Mouse (Mus musculus) megakaryocyte progenitor cell, adult 5-6 weeks (primary cell): ENCODE results near the gene Igf2bp1. TPM values are rescaled to one million over a fixed set of nuclear protein-coding genes. Genes with fewer than 3 reads are reported as not detected.

Source experiments
- ATAC-seq: replicated peaks from 2 replicates; pipeline ENCODE4 v1.8.0; 2016; ENCODE audit warnings: mild to moderate bottlenecking, moderate TSS enrichment, inconsistent platforms; ENCODE audit not compliant: poor library complexity
- total RNA-seq, 2 experiments: library from RNA; stranded (forward) in 1 of 2; stranded (reverse) in 1 of 2; fragments of 157-497, 149-512 nt in 1 of 2; fragments of 200-1000 nt in 1 of 2; gene quantifications; 2 replicates each; pipeline versions ENCODE4 v1.2.3 to v1.2.4; 2015 to 2017

Gene Igf2bp1
- total RNA-seq (2015), result not detected in 2 replicates
- total RNA-seq (2017), result not detected in 2 replicates

DNA sequence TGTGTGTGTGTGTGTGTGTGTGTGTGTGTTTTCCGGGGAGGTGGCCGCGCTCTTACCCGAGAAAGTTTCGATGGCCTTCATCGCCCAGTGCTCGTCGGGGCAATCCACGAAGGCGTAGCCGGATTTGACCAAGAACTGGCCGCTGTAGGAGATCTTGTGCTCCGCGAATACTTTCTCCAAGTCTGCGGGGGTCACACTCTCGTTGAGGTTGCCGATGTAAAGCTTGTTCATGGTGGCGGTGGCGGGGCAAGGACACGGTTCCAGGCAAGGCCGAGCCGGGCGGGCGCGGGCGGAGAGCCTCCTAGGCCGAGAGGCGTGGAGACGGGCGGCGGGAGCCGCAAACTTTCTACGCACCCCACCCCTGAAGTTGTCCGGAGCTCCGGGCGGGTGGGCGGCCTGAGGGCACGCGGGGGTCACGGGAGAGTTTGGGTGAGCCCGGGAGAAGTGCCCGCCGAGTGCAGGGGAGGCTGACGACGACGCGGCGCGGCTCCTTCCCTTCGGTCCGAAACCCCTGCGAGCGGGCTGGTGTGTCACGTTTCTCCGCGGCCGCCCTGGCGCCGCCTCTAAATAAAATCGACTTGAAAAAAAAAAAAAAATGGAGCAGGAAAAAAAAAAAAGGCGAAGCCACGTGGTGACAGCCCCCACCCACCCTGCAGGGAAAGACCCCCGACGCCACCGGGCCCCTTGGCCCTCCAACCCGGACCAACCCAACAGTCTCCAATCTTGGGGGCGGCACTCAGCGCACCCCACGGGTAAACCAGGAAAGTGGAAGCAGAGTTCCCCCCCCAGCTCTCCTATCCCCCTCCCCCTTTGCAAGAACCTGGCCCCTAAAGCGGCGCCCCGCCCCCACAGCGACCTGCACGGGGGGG is at the start of gene Igf2bp1:
Gene Igf2bp1, minus strand, starts transcription at position 538 of the 869 bp plus-strand sequence.
- ATAC-seq, result no peak

DNA sequence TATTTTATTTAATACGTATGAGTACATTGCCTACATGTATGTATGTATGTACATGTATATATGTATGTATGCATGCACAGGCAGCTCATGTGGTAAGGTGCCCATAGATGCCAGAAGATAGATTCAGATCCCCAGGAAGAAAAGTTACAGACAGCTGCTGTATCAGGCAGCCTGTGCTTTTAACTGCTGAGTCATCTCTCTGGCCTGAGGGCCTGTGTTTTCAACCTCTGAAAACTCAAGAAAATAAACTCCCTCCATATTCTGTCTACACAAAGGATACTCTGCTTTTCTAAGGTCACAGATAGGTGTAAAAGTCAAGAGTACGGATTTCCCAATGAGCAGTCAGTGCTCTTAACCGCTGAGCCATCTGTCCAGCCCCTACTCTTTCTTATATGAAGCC is 45.1 kb upstream of the Igf2bp1 start:
- no peak for ATAC-seq

DNA sequence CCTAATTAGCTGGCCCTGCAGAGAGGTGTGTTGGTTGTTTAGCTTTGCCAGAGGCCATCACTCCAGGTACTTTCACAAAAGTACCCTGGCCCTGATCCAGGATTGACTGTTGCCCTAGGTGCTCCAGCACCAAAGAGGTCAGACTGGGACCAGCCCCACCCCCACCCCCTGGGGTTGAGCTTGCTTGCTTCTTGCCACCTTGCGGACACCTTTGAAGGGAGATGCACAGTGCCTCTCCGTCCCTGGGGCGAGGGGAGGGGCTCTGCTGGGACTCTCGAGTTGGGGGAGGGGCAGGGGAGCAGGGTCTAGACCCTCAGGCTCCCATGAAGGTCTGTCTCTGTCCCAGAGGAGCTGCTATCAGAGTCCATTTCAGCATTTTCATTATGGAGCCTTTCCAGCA is 44.2 kb upstream of the Igf2bp1 start:
- no peak for ATAC-seq

DNA sequence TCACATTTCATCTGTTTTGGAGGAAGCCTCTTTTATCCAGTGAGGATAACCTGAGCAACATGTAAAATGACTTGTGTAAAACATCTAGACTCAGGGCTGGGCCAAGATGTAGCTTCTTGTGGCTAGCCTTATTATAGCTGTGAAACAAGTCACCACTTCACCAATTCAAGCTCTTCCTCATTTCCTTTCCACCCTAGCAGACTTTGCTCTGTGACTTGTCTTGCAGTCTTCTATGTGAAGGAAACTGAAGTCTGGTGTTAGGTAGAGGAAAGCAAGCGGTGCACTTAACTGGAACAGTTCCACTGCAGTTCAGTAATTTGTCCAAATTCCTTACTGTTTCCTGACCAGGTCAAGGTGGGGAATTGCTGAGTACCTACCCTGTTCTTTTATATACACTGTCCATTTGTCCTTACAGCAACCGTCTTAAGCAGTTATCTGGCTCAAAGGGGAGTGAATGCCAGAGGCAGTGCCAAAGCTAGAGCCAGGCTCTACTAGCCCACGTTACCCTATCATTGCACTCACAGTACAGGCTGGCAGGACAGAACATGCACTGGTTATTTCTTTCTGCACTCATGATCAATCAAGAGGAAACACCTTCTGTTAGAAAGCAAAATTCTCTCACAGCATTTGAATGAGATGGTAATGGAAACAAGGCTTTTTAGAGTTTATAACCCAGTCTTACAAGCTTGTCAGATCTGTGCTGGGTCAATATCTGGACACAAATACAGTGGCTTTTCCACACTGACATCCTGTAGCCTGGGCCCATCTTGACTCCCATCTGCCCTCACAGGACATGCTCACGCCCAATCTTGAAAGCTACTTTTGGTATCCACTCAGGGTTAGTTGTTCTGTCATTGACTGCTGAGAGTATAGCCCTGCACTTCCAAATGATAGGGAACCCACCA is 42.0 kb upstream of the Igf2bp1 start:
- no peak for ATAC-seq

DNA sequence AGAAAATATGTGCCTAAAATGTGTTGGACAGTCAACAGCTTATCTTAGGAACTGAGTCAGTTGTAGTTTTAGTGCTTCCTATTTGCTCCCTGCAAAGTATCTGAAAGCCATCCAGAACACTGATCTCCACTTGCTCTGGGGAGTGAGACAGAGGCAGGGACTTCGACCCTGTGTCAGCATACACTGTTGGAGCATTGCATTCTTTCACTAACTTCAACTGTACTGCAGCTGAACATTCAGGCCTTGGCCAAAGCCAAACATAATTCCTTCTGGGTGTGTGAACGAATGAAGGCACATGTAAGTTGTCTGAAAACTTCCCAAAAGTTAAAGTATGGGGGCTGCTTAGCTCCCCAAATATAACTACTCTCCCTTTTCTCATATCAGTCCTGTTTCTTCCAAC is 41.1 kb upstream of the Igf2bp1 start:
- ATAC-seq, result no peak

DNA sequence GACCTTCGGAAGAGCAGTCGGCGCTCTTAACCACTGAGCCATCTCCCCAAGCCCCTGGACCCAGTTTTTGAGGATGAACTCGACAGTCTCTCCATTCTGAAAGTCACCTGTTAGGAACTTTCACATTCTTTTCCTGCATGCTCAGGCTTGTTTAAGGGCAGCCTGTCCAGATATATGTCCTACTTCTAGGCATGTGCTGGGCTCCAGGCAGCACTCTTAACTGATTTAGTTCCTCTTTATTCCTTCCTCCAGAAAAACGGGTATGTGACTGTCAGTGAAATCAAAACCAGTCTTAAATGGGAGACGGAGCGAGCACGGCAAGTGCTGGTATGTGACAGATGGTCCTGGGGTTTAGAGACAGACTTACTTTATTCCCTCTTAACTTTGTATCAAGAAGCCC is 40.3 kb upstream of the Igf2bp1 start:
- ATAC-seq, result no peak

DNA sequence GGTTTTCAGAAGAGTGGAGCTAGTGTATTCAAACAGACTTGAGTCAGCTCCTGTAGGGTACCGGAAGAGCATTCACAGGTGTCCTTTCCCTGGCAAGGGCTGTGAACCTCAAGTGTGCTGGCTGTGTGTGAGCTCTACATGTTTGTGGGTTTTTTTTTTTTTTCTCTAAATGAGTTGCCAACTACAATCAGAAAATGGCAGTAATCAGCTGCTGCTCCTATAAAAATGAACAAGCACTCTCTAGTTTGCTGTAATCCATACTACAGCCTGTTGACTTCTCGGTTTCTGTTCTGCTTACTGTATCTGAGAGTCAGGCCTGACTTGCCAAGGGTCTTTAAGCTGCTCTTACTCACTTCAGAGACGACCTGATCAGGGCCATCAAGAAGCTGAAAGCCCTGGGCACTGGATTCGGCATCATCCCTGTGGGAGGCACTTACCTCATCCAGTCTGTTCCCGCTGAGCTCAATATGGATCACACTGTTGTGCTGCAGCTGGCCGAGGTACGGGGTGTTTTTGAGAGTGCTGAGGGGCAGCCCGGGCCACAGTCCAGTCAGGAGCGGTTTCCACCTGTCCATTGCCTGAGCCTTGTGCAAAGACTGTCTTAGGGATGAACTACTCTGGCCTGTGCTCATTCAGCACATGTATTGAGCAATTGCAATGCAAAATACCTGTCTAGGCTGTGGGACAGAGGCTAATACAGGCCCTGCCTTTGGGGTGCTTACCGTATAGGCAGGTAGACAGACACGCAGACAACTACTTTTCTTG is 39.2 kb upstream of the Igf2bp1 start:
- ATAC-seq, result no peak

DNA sequence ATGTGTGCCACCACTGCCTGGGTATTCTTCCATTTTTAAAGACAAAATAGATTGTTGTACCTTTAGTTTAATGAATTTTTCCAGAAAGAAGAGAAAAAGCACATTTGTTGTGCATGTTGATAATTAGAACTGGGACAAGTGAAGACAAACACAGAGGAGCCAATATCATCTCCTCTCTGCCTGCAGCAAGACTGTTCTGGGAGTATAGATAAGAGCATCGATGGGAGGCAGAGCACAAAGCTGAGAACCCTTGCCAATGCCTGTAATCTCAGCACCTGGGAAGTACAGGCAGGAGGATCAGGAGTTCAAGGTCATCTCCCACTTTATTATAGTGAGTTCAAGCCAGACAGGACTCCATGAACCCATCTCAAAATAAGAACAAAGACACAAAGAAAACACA is 32.8 kb upstream of the Igf2bp1 start:
- ATAC-seq, result peak; percentile 49; the same call in 1 of the 2 replicates

DNA sequence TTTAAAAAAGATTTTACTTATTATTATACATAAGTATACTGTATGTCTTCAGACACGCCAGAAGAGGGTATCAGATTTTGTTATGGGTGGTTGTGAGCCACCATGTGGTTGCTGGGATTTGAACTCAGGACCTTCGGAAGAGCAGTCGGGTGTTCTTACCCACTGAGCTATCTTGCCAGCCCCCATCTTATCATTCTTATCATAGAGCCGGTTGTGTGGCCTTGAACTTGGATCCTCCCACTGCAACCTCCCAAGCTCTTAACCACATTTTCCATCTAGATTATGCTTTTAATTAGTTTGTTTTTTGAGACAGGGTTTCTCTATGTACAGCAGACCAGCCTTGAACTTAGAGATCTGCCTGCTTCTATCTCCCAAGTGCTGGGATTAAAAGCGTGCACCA is 31.8 kb upstream of the Igf2bp1 start:
- no peak for ATAC-seq

DNA sequence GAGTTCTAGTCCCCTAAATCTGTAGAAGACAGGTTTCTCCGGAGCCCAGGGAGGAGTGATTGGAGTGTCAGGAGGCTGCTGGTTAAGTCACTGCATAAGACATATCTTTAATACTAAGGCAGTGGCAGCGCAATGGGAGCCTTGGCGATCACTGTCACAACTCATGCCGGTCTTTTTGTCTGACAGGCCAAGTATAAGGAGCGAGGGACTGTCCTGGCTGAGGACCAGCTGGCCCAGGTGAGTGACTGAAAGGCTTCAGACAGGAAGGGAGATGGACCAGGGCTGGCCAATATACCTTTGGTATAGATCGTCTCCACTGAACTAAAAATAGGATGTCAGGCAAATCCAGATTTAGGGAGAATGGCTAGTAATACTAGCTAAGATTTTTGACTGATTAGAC is 29.4 kb upstream of the Igf2bp1 start:
- ATAC-seq, result no peak

DNA sequence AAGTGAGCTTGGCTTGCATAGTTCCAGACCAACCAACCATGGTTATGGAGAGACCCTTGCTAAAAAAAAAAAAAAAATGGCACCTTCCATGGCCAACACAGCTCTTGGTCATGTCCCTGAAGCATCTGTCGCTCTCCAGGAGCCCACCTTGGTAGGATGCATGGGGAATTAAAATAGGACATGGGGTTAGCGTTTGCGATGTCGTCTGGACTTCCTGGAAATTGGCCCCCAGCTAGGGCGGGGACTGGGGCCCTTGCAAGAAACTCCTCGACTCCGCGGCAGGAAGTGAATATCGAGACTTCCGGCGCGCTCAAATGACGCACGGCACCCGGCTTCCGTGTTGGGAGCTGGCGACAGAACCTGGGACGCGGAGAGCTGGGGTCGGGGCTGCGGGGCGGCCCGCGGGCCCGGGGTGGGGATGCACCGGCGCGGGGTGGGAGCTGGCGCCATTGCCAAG is 28.9 kb upstream of the Igf2bp1 start, which contains the start of gene Snf8:
Gene Snf8, plus strand, starts transcription at position 290 of the 457 bp plus-strand sequence.
- peak; percentile 97 for ATAC-seq

DNA sequence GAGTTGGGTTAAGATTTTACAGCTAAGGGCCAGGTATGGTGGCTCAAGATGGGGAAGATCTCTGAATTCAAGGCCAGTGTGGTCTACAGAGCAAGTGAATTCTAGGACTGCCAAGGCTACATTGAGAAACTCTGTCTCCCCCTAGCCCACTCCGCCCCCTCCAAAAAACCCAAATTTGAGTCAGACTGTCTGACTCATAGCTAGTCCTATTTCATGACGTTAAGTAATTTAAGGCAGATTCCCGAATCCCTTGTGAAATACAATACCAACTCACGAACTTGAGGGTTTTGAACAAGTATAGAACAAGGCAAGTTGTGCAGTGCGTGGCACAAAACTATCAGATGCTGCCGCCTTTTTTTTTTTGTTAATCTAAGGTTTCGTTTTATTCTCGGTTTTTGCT is 28.4 kb upstream of the Igf2bp1 start:
- no peak for ATAC-seq

DNA sequence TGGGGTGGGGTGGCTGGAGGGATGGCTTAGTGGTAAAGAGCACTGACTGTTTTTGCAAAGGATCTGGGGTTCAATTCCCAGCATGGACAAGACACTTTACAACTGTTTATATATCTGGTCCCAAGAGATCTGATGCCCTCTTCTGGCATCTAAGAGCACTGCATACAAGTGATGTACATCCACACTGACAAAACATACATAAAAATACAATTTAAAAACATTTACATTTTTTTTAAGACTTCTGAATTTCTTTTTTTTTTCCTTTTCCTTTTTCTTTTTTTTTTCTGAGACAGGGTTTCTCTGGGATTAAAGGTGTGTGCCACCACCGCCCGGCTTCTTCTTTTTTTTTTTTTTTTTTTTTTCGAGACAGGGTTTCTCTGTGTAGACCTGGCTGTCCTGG is 27.5 kb upstream of the Igf2bp1 start:
- no peak for ATAC-seq

DNA sequence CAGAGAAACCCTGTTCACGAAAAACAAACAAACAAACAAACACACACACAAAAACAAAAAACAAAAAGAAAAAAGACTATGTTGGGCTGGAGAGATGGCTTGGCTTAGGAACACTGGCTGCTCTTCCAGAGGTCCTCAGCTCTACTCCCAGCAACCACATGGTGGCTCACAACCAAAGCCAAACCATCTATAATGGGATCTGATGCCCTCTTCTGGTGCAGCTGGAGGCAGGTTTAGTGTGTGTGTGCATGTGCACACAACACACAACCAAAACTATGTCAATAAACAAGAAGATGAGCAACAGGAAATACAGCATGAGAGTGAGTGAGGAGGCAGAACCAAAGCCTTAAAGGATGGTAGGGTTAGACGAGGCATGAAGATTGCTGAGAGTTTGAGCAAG is 26.0 kb upstream of the Igf2bp1 start:
- ATAC-seq, result 0 out of 2 replicates have a peak, but pooled peaks have one; percentile 23

DNA sequence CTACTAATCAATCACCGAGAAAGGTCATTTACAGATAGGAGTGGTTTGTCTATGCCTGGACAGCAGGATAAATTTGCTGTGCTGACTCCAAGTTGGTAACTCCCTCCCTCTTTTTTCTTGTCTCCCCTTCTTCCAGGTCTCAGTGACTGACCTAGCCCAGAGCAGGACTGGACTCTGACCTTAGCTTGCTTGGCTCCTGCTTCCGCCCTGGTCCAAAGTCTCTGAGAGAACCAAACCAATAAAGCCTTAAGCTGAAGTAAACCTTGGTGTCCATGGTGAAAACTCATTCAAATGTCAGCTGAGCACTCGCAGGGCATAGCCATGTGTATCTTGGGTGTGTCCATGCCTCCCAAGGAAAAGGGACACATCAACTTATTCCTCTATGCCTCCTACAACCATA is 24.8 kb upstream of the Igf2bp1 start:
- no peak for ATAC-seq

DNA sequence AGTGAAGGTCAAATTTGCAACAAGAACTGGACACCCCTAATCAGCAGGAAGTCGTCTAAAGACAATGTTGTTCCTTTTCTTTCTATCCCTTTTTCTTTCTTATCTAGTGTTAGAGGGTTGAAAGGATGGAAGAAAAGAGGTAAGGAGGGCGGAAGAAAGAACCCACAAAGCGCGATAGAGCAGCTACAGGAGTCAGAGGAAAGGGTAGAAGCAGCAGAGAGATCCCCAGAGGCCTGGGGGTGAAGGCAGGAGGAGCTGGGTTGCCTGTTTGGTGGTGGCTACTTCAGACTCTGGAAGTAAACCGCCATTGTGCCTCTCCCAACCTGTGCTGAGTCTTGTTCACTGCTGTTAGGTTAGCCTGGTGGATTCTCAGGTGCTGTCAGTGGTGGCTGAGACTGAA is 22.4 kb upstream of the Igf2bp1 start:
- ATAC-seq, result no peak

DNA sequence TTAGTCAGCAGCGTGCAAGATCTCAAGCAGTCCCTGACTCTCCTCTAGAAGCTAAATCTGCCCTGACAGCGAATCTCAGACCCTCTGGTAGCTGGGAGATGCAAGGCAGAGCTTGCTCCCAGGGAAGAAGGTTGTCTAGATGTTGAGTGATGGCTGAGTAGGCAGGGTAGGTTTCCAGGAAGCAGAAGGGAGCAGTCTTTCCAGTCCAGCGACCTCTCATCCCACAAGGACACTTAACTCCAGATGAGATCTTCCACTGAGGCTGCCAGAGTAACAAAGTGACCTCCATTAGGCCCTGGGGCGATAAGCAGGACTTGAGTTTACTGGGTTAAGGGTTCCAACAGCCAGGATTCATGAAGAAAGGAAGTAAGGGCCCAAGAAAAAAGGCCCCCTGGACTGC is 14.9 kb upstream of the Igf2bp1 start:
- ATAC-seq, result no peak

DNA sequence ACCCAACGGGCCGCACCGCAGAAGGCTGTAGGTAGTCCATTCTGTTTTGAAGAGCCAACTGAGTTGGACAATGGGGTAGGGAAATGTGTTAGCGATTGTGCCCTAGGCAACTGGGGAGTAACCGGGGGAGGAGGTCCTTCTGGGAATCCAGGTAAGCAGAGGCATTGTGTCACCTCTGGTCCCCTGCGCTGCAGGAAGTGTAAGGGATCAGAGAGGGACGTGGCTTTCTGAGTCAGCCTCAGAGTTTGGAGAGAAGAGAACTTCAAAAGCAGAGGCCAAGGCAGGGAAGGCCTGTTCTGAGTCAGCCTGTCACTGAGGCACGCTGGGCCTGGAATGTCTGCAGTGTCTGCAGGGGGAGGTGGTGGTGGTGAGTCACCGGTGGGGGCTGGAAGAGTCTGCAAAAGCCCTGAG is 12.2 kb upstream of the Igf2bp1 start:
- ATAC-seq, result no peak

DNA sequence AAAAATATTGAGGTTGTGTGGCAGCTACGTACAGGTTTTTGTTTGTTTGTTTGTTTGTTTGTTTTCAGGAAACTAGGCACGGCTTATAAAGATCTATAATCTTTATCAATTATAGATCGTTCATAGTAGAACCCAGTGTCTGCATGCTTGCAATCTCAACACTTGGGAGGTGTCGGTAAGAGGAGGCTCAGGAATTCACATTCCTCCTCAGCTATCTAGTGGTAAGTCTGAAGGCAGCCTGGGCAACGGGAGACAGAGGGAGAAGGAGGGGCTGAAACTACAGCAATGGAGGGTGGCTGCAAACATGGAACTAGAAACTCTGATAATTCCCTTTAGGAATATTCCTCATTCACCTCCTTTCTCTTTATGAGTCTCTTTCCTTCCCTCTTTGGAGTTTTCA is 9.7 kb upstream of the Igf2bp1 start:
- ATAC-seq, result no peak

DNA sequence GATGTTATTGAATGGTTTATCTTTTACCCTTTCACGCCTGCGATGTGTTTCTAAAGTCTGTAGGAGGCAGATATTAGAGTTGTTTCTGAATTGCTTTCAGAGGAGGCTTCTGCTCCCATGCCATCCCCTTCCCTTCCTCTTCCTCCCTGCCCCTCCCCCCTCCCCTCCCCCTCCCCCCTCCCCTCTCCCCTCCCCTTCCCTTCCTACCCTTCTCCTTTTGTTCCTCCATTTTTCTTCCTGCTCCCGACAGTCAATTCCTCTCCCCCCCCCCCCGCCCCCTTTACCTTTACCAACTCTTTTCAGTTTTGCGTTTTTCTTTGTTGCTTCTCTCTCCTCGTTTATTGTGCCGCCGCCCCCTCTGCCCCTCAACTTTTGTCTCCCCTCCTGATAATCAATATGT is 6.2 kb upstream of the Igf2bp1 start:
- ATAC-seq, result no peak

DNA sequence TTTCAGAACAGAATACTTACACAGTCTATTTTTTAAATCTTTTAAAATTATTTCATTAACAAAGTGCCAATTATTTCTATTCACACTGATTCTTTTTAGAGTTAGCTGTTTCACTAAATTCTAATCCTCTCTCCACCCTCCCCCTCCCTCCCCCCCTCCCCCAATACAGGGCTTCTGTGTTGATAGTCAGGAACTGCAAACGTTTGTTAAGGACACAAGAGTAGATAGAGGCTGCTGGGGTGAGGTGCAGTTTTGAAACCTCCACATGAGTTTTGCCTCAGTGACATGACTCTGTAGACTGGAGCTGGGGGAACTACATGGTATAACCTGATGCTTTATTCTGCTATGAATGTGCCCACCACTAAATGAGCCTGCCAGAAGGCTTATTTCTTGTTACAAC is 3.1 kb upstream of the Igf2bp1 start:
- ATAC-seq, result no peak
